Mouse (Mus musculus) limb, embryonic 14.5 days (tissue): ENCODE results near the gene Gm49450. TPM values are rescaled to one million over a fixed set of nuclear protein-coding genes. Genes with fewer than 3 reads are reported as not detected.
"Not testable (repeated sequence)": the region's sequence is repeated elsewhere in the genome, so short reads cannot be mapped to it uniquely, and the experiment has no call there.

ENCODE experiments used
- ATAC-seq: fragments of 200-750 bp; cut with Nextera tagmentation; 2 replicates; pipeline ENCODE4 v1.8.0; 2017; ENCODE audit warnings: low read depth, moderate number of reproducible peaks, moderate TSS enrichment; ENCODE audit not compliant: low FRiP score
- DNase-seq: peaks from one replicate; pipeline ENCODE4 v3.0.0-alpha.2; 2015; ENCODE audit warnings: low spot score
- H3K27ac ChIP-seq: fragments of 300-500 bp; sonication (generic); replicated peaks from 2 replicates; pipeline ENCODE4 v1.5.1; 2014; ENCODE audit warnings: low read depth, mild to moderate bottlenecking, low read length, moderate library complexity, mixed read lengths
- H3K27me3 ChIP-seq: fragments of 300-500 bp; sonication (generic); 2 replicates; pipeline ENCODE4 v1.6.1; 2014; ENCODE audit warnings: low read length, mixed read lengths; ENCODE audit not compliant: control insufficient read depth, insufficient read depth
- H3K36me3 ChIP-seq: fragments of 300-500 bp; sonication (generic); 2 replicates; pipeline ENCODE4 v1.6.1; 2014; ENCODE audit warnings: mild to moderate bottlenecking, low read length, moderate library complexity, mixed read lengths; ENCODE audit not compliant: control insufficient read depth, insufficient read depth
- H3K4me1 ChIP-seq: fragments of 300-500 bp; sonication (generic); 2 replicates; pipeline ENCODE4 v1.6.1; 2014; ENCODE audit warnings: antibody characterized with exemption, low read length, mixed read lengths; ENCODE audit not compliant: control insufficient read depth, insufficient read depth
- H3K4me2 ChIP-seq: fragments of 300-500 bp; sonication (generic); replicated peaks from 2 replicates; pipeline ENCODE4 v1.6.1; 2014; ENCODE audit warnings: low read depth, mild to moderate bottlenecking, low read length, moderate library complexity; ENCODE audit not compliant: severe bottlenecking
- H3K4me3 ChIP-seq: fragments of 300-500 bp; sonication (generic); replicated peaks from 2 replicates; pipeline ENCODE4 v1.5.1; 2014; ENCODE audit warnings: low read length
- H3K9ac ChIP-seq: fragments of 300-500 bp; sonication (generic); 2 replicates; pipeline ENCODE4 v1.6.1; 2014; ENCODE audit warnings: mild to moderate bottlenecking, low read depth, low read length, moderate library complexity; ENCODE audit not compliant: severe bottlenecking
- H3K9me3 ChIP-seq: fragments of 300-500 bp; sonication (generic); 2 replicates; pipeline ENCODE4 v1.6.1; 2016; ENCODE audit warnings: low read length; ENCODE audit not compliant: control insufficient read depth
- POLR2A ChIP-seq: fragments of 200-500 bp; IDR thresholded peaks from 2 replicates; pipeline ENCODE4 v1.8.0; 2012; ENCODE audit warnings: inconsistent platforms, mild to moderate bottlenecking, moderate library complexity, borderline replicate concordance; ENCODE audit not compliant: insufficient read depth, insufficient read length; ENCODE audit errors: extremely low read depth
- WGBS: fragments of 180-500 bp; shearing (Covaris S2); extraction: QIAGEN DNeasy Blood & Tissue Kit; methylation state at CpG from one replicate; pipeline ENCODE4 v1.1.7; 2014; 5-methylcytosine and 5-hydroxymethylcytosine counted together
- polyA plus RNA-seq, 2 experiments: library from polyadenylated mRNA; depleted of rRNA in 1 of 2; stranded (reverse) in 1 of 2; unstranded in 1 of 2; fragments of >200 nt; fragmentation: Nextera tagmentation in 1 of 2; extraction: Ambion mirVana in 1 of 2; gene quantifications; 2 replicates each; pipeline versions ENCODE4 v1.2.1 to v1.2.3; 2012 to 2014

Gene Gm49450
- polyA plus RNA-seq, 2 experiments: 159 TPM; not detected in 1

GRCm38 (mm10) chr15:98977759-98978408 is 24.5 kb upstream of the Gm49450 start:
- 39% methylated on average over 14 of the region's 14 CpGs for WGBS

GRCm38 (mm10) chr15:98976763-98977758 is 23.7 kb upstream of the Gm49450 start:
- DNase-seq (no peak), ATAC-seq (no peak)
- TF ChIP-seq POLR2A: no peak
- H3K27me3 ChIP-seq: no peaks in the 10 kb centered on the region
- H3K4me3 ChIP-seq: no peak overlapping the region
- H3K9ac ChIP-seq: peak overlapping the region; percentile 13
- no peaks in the 10 kb centered on the region for H3K36me3 ChIP-seq
- no peaks in the 10 kb centered on the region for H3K9me3 ChIP-seq
- peaks cover 20% of the 10 kb centered on the region for H3K4me1 ChIP-seq
- no peak overlapping the region for H3K4me2 ChIP-seq
- H3K27ac ChIP-seq: peak overlapping the region; percentile 63
- WGBS: 59% methylated on average over 21 of the region's 21 CpGs

More at GRCm38 (mm10) chr15:98977759-98978408, 24.5 kb upstream of the Gm49450 start:
- DNase-seq (peak; percentile 85), ATAC-seq (peak; percentile 64)
- peaks cover 20% of the 10 kb centered on the region for H3K4me1 ChIP-seq
- H3K27ac ChIP-seq: peak overlapping the region; percentile 63
- H3K9ac ChIP-seq: peak overlapping the region; percentile 13
- no peaks in the 10 kb centered on the region for H3K9me3 ChIP-seq
- no peak for TF ChIP-seq POLR2A
- no peaks in the 10 kb centered on the region for H3K36me3 ChIP-seq
- peak overlapping the region; percentile 27 for H3K4me2 ChIP-seq
- no peaks in the 10 kb centered on the region for H3K27me3 ChIP-seq
- H3K4me3 ChIP-seq: no peak overlapping the region

DNA sequence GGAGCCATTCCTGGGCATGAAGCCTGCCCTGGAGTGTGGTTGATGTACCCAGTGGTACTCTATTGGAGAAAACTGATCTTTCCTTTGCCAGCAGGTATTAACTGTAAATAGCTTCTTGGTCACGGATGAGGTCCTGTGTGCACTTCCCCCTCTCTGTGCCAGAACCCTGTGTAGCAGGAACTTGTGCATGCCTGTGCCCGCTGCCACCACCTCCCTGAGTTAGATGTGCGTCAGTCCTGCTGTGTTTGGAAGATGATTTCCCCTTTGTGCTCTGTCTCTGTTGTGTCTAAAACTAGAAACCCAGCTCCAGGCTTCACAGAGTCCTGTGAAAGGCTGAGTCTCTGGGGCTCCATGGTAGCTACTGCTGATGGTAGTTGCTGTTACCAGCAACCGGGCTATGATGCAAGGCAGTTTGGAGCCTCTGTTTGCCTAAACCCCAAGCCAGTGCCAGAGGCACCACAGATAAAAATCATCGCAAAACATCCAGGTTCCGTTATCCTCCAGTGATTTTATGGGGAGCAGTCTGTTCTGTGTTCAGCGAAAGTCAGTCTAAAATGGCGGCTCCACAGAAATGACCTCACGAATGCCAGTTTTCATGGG is 19.8 kb upstream of the Gm49450 start:
- H3K27me3 ChIP-seq: no peaks in the 10 kb centered on the region
- peaks cover 32% of the 10 kb centered on the region for H3K4me1 ChIP-seq
- ATAC-seq (no peak), DNase-seq (no peak)
- H3K9ac ChIP-seq: no peak overlapping the region
- no peak overlapping the region for H3K4me2 ChIP-seq
- no peak overlapping the region for H3K27ac ChIP-seq
- no peak overlapping the region for H3K4me3 ChIP-seq
- WGBS: 77% methylated on average over 9 of the region's 9 CpGs
- H3K36me3 ChIP-seq: no peaks in the 10 kb centered on the region
- TF ChIP-seq POLR2A: no peak
- no peaks in the 10 kb centered on the region for H3K9me3 ChIP-seq

- not testable (repeated sequence) for H3K36me3 ChIP-seq, H3K27me3 ChIP-seq, H3K9ac ChIP-seq, ATAC-seq, H3K9me3 ChIP-seq, H3K27ac ChIP-seq, DNase-seq, H3K4me3 ChIP-seq, H3K4me2 ChIP-seq
- peaks cover 19% of the 10 kb centered on the region for H3K4me1 ChIP-seq
- WGBS: 71% methylated on average over 15 of the region's 15 CpGs
These were observed 18.4 kb upstream of the Gm49450 start for GRCm38 (mm10) chr15:98971576-98972320.

DNA sequence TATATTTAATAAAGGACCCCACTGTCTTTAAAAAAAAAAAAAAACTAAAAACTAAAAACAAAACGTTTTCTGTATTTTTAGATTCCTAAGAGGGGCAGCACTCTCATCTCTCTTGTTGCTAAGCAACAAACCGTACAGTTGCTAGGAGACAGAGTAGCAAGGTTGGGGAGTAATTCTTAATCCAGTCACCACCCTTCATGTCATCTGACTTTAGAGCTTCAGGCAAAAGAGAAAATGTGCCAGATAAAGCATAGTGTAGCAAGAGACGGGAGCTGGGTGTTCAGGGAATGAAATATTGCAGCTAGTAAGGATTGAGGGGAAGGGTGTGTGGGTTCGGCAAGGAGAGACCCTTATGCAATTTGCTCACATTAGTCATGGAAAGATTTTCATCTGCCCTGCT is 17.8 kb upstream of the Gm49450 start:
- ATAC-seq: no peak
- Histone ChIP-seq H3K27ac (no peak overlapping the region), H3K27me3 (no peaks in the 10 kb centered on the region), H3K36me3 (no peaks in the 10 kb centered on the region), H3K9me3 (no peaks in the 10 kb centered on the region), H3K4me2 (no peak overlapping the region), H3K4me3 (no peak overlapping the region), H3K9ac (no peak overlapping the region), H3K4me1 (peaks cover 17% of the 10 kb centered on the region)
- no peak for TF ChIP-seq POLR2A
- no peak for DNase-seq
- WGBS: 39% methylated on average over 4 of the region's 4 CpGs
